Mouse (Mus musculus): Measurements from ENCODE around the gene Elane.

Gene Elane

DNA sequence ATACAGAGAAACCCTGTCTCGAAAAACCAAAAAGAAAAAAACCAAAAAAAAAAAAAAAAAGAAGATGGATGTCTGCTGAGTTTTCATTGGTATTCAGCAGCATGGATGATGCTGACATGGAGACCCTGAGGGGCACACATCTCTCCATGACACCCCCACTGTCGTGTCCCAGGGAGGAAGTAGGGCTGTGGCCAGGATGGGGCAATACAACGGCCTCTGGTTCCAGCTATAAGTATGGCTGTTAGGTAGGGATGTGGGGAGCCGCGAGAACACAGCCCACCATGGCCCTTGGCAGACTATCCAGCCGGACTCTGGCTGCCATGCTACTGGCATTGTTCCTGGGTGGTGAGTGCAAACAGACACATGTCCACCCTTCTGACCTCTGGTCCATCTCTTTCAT is at the start of gene Elane:
Gene Elane, plus strand, starts transcription at position 194 of the 400 bp plus-strand sequence.
- DNase-seq (ENCODE audit: low read depth, low spot score), result no peak

DNA sequence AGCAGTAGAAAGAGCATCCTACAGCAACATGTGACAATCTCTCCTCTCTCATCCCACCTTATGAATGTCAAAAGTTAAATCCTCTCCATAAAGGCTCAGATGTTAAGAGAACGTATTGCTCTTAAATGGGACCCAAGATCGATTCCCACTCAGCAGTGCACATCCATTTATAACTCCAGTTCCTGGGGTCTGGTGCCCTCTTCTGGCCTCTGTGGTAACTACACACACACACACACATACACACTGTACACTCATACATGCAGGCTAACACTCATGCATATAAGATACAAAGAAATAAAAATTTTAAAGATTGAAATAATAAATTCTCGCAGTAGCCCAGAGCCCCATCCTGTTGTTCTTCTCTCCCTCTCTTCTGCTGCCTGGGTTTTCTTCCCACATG is 49.1 kb upstream of the Elane start:
- DNase-seq (ENCODE audit: low read depth, low spot score), result no peak

GRCm38 (mm10) chr10:79838151-79838550 is 47.9 kb upstream of the Elane start:
- no peak for DNase-seq (ENCODE audit: low read depth, low spot score)

DNA sequence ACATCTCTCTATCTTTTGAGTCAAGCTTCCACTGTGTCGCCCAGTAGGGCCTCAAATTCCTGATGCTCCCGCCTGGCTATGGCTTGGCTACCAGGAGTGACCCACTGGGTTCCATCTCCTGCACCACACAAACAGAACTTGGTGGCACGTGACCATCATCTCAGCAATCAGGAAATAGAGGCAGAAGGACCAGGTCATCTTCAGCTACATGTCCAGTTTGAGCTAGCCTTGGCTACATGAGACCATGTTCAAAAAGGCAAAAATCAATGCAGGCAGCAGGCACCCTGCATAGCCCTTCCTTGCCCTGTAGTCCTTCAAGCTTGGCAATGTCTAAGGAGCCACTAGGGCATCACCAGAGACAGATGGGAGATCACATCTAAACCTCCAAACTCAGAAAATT is 46.0 kb upstream of the Elane start:
- no peak for DNase-seq (ENCODE audit: low read depth, low spot score)

DNA sequence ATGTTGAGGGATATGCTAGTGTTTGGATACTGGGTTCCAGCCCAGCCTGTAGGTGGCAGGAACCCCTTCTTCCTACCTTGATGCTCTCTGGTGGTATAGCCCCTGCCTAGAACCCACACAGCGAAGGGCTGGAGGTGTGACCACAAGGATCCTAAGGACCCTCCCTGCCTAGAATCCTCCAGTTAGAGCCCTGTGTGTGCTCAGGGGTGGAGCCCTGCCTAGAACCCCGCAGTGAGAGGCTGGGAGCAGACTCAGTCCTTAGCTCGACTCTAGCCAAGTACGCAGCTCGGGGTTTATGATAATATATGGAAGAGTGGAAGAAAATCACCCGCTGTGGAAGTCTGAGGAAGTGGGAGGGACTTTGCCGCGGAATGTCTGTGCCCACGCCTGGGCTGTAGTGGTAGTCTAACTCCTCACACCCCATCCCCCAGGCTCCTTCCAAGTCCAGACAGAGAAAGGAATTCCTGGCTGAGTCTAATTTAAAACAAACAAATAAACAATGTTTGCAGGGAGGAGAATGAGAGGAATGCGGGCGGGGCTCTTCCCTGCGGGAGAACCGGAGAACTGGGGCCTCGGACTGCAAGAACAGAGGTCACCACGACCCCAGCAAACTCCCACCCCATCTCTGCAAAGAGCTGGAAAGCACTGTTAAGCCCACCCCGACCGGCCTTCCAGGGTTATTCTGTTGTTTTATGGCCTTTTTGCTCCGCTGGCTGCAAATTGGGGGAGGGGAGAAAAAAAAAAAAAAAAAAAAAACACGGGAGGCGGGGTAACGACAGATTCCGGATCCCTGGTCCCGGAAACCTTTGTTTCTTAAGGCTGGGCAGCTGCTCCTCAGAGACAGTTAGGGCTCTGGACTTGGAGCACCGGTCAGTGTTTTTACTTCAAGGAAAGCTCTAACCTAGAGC is 45.1 kb upstream of the Elane start:
- DNase-seq (ENCODE audit: low read depth, low spot score), result peak; percentile 81

GRCm38 (mm10) chr10:79842322-79842721 is 43.7 kb upstream of the Elane start:
- DNase-seq (ENCODE audit: low read depth, low spot score), result no peak

- no peak for DNase-seq (ENCODE audit: low read depth, low spot score)
Measured at GRCm38 (mm10) chr10:79843476-79843875, 42.6 kb upstream of the Elane start.

- no peak for DNase-seq (ENCODE audit: low read depth, low spot score)
Measured at GRCm38 (mm10) chr10:79846553-79846952, 39.5 kb upstream of the Elane start.

DNA sequence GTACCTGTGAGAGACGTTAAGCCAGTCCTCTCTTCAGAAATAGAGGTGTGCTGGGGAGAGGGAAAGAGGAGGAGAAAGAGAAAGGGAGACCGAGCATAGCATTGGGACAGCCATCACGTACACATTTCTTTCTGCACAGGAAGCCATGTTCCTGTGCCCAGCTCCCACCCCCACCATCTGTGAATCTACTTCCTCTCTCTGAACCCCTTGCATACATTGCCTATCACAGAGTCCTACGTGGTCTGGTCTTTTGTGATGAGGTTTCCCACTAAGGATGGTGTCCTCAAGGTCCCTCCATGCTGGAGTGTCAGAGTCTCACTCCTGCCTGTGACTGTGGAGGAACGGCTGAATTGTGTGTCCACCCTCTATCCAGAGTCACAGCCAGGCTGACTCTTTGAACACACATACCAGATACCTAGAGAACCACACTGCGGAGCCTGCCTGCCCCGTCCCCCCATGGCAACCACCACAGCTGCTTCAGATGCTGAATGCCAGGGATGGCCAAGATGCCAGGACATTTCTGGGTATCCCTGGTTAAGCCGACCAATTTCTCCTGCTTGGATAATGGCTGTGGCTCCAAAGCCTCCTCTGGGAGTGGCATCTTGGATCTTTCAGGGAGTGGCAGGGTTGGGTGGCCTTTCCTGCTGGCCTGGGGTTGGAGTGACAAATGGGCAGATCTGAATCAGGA is 36.0 kb upstream of the Elane start:
- DNase-seq (ENCODE audit: low read depth, low spot score), result no peak

DNA sequence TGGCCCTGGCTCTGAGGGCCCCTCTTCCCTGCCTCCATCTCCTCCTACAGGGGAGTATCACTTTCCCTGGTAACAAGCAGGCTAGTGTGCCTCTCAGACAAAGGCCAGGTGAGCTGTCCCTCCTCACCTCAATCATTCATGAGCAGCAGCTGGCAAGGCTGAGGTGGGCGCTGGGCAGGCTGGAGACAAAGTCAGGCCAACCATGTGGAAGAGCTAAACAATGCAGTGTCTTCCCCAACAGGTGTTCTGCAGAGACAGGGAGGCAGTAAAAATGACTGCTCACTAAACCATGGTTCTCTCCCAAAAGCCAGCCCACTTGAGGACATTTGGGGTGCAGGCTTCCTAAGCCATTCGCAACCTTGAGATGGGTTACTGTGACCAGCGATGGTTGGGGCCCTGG is 34.4 kb upstream of the Elane start:
- no peak for DNase-seq (ENCODE audit: low read depth, low spot score)

DNA sequence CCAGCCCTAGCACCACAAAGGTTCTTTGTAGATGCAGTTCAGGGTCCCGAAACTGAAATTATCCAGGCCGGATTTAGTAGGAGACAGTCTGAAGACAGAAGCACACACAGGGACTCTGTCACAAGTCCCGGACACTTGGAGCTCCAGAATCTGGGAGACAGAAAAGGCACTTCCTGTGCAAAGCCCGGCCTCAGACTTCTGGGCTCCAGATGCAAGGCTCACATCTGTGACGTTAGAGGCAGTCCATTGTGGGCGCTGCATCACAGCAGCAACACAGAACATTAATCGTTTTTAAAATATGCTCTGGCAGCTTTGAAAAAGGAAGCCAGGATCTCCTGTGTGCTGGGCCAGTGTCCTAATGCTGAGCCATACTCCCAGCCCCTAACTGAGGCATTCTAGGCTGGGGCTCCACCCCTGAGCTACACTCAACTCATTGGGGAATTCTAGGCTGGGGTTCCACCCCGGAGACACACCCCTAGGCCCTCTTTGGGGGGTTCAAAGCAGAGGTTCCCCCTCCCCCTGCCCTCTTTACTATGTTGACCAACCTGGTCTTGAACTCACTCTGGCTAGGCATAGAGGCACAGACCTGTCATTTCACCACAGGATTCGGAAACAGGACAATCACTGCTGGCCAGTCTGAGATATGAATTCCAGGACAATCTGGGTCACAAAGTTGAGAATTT is 33.8 kb upstream of the Elane start:
- no peak for DNase-seq (ENCODE audit: low read depth, low spot score)

- no peak for DNase-seq (ENCODE audit: low read depth, low spot score)
Measured at GRCm38 (mm10) chr10:79852827-79853226, 33.2 kb upstream of the Elane start.

DNA sequence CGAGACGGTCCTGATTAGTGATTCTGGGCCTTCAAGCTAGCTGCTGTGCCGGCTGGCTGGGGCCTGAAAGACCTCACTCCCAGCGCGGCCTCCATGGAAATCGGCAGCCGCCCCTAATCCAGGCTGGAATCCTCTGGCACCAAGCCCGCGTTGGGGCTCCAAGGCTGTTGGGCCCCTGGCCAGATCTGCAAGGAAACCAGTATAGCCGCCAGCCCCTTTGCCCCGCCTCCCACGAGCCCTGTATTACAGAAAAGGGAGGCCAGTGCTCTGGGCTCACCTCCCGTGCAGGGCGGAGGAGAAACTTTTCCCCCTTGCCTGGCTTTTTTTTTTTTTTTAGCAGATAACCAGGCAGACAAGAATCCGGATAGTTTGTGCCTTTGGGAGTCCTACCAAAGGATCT is 32.7 kb upstream of the Elane start:
- DNase-seq (ENCODE audit: low read depth, low spot score), result peak; percentile 69

DNA sequence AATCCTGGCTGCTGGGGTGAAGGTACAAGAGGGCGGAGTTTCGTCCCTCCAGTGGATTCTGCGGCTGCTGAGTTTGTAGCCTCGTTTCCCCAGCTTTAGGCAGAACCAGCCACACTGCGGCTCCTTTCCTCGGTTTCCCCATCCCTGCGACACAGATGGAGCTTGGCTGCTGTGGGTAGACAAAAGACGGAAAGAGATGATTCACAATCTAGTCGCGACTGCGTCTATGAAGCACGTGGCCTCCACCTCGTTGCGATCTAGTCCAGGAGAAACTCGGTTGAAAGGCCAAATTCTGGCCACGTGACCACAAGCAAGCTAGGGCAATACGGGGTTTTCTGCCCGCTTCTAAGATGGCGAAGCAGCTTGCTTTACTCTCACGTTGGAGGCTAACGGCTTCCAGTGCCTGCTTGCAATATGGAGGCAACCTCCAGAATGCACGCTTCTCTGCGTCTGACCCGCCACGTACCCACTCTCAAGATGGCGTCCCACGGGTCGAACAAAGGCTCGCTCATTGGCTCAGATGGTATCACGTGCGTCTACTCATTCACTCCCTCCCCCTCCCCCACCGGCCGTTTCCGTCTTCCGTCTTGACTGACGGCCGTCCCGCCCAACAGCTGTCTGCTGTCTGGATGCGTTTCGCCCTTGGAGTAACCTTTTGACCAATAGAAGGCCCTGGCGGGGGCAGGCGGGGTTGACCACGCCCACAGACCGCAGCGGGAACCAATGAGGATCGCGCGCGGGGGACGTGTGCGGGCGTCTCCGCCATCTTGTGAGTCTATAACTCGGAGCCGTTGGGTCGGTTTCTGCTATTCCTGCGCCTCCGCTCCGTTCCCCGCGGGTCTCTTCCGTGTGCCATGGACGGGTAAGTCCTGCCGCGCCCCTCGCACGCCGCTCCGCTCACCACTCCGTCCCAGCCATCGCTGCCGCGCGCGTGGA is 31.9 kb upstream of the Elane start, which contains the start of gene Ptbp1:
Gene Ptbp1, plus strand, starts transcription at position 568 of the 936 bp plus-strand sequence.
- peak; percentile 100 for DNase-seq (ENCODE audit: low read depth, low spot score)

GRCm38 (mm10) chr10:79854801-79855541 is 31.1 kb upstream of the Elane start:
- DNase-seq (ENCODE audit: low read depth, low spot score), result peak; percentile 84

GRCm38 (mm10) chr10:79855558-79856184 is 30.4 kb upstream of the Elane start:
- DNase-seq (ENCODE audit: low read depth, low spot score), result no peak

- DNase-seq (ENCODE audit: low read depth, low spot score), result no peak
Measured at GRCm38 (mm10) chr10:79856280-79856679, 29.8 kb upstream of the Elane start.

DNA sequence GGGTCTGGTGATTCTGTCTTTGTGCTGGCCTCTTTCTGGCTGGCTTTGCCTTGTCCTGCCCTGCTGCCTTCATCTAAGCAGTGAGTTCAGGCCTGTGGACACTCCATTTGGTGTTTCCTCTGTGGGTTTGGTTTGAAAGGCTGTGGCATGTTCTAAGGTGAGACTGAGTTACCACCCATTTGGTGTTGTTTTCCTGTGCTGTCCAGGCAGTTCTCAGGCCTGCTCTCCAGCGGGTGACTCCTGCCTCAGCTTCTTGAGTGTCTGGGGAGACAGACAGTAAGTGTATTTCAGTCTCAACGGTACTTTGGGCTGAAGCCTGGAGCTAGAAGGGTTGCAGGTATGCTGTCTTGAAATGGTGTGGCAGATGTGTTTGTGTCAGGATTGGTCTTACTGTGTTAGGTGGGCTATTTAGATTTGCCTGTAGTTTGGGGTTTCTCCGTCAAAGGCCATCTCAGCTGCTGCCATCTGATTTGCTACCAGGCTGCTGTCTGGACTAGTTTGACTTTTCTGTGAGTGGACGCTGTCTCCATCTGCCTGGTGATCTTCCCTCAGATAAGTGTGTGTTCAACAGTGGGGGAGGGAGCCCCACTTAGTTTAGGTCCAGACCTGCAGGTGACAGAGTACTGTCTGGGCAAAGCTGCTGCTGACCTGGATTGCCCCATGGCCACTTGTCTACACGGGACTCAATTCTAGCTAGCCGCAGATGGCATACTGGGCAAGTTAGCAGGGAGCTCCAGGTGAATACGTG is 29.2 kb upstream of the Elane start:
- DNase-seq (ENCODE audit: low read depth, low spot score), result no peak

DNA sequence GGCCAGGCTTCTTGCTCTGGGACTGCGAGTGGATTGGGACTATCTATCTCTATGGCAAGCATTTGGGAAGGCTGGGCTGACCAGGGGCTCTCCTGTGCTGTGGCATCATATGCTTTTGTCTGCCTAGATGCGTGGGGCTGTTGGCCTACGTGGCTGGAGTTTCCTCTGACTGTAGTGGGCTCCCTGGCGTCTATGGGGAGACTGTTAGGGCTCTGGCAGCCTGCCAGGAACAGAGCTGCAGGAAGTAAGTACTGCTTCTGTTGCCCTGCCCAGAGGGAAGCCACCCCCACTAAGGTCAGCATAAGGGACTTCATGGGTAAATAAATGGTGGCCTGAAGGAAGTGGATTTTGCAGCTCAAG is 28.6 kb upstream of the Elane start:
- DNase-seq (ENCODE audit: low read depth, low spot score), result no peak
